Mouse (Mus musculus): ENCODE results near the gene Srp54a.
"Not testable (repeated sequence)": the region's sequence is repeated elsewhere in the genome, so short reads cannot be mapped to it uniquely, and the experiment has no call there.

Srp54a gene

GRCm38 (mm10) chr12:55079726-55080600 lies at the start of gene Srp54a, which contains the start of gene 2700097O09Rik:
Gene Srp54a (plus strand): TSS chr12:55080262.
Gene 2700097O09Rik (minus strand): TSS chr12:55080110.
- peak; percentile 98 for DNase-seq (ENCODE audit: inconsistent ontology term)

DNA sequence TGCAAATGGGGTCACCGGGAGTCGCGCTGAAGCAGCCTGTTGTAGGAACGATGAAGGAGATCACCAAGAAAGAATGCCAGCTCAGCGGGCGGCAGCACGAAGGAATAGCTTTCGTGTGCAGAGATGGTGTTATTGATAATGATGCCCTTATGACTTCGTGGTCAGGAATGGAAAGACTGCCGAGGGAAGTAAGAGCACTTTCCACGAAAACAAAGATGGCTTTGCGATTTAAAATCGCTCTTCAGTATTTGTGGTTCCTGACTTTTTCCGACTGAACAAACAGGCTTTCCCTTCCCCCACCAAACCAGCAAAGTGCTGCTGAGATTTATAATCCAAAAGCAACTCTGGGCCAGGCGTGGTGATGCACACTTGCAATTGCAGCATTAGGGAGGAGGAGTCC lies 39.1 kb upstream of the Srp54a start:
- DNase-seq (ENCODE audit: inconsistent ontology term): no peak

DNA sequence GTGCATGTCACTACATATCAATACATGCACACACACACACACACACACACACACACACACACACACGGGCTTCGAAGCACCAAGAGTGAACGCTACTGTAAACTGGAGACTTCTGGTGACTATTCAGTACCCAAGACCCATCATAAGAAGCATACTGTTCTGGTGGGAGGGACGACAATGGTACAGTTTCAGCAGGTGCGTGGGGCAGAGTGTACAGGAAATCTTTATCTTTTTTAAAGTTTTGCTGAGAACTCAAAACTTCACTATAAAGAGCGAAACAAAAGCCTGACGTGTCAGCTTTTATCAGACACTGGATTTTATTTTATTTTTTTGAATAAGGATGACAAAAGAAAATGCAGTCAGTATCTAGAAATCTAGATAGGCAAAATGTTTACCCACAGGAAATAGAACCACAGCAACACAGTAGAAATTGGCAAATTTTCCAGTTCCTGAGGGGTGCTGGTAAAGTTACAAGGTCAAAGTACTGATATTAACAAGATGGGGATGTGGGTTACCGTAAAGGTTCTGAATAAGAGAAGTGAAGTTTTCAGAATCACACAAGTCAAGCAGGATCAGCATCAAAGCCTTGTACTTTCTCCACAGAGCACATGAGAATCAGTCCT lies 30.2 kb upstream of the Srp54a start:
- DNase-seq (ENCODE audit: inconsistent ontology term): no peak

- DNase-seq (ENCODE audit: inconsistent ontology term): no peak
Observed at GRCm38 (mm10) chr12:55051210-55052173, 28.6 kb upstream of the Srp54a start.

- DNase-seq (ENCODE audit: inconsistent ontology term): no peak
Observed at GRCm38 (mm10) chr12:55053267-55053666, 26.8 kb upstream of the Srp54a start.

DNA sequence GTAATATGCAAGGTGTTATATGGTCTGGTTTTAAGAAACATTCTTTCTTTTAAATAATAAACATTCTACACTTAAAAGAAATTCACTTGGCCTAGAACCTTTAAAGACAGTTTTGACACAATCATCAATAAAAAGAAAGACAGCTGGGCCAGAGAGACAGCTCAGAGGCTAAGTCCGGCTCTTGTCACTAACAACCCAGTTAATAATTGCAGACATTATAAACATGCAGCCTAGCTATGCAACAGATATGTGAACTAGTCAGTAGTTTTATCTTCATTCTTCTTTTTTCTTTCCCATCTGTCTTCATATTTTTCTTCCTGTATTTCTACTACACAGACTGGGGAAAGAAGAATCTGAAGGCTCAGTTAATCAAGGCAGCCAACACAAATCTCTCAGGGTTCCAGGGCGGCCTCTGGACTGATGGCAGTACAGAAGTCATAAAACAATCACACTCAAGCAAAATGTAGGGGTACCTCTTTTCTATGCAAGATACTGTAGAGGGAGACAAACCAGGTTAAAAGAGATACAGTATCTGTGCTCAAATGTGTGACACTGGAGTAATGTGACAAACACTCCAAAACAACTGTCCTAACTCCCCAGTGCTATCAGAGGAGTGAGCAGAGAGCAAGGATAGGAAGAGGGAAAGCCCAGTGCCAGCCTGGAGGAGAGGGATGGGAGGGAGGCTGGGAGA lies 25.4 kb upstream of the Srp54a start:
- no peak for DNase-seq (ENCODE audit: inconsistent ontology term)

GRCm38 (mm10) chr12:55056703-55057102 lies 23.4 kb upstream of the Srp54a start:
- no peak for DNase-seq (ENCODE audit: inconsistent ontology term)

GRCm38 (mm10) chr12:55058865-55059615 lies 21.0 kb upstream of the Srp54a start:
- no peak for DNase-seq (ENCODE audit: inconsistent ontology term)

GRCm38 (mm10) chr12:55059812-55060211 lies 20.2 kb upstream of the Srp54a start:
- DNase-seq (ENCODE audit: inconsistent ontology term): no peak

DNA sequence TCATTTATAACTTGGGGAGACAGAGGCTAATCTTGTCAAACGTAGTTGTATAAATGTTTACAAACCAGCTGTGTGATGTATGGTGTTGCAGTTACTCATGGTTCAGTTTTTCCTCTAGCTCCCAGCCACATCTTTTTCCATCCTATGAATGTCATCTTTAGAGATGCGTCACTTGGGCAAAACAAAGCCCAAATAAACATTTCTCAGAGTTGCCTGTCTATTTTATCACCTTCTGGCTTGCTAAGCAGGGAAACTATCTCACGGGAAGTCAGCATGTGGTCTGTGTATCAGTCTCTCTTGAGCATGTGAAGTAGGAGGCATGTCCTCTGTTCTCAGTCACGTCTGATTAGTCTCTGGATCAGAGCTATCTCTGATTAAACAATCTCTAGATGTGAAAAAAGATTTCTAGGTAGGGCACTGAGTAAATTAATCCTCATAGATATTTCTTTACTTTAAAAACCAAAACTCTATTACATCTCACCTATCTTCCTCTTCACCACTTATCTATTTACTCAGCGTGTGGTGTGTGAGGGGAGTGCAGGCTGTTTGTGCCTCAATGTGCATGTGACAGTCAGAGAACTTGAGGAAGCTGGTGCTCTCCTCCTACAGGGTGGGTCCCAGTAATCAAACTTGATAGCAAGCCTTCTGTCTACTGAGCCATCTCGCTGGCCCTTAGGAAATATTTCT lies 19.7 kb upstream of the Srp54a start:
- DNase-seq (ENCODE audit: inconsistent ontology term): peak; percentile 4

- DNase-seq (ENCODE audit: inconsistent ontology term): peak; percentile 63
Observed at GRCm38 (mm10) chr12:55061006-55061405, 19.1 kb upstream of the Srp54a start.

- no peak for DNase-seq (ENCODE audit: inconsistent ontology term)
Observed at GRCm38 (mm10) chr12:55062141-55062540, 17.9 kb upstream of the Srp54a start.

- DNase-seq (ENCODE audit: inconsistent ontology term): no peak
Observed at GRCm38 (mm10) chr12:55072495-55072894, 7.6 kb upstream of the Srp54a start.

DNA sequence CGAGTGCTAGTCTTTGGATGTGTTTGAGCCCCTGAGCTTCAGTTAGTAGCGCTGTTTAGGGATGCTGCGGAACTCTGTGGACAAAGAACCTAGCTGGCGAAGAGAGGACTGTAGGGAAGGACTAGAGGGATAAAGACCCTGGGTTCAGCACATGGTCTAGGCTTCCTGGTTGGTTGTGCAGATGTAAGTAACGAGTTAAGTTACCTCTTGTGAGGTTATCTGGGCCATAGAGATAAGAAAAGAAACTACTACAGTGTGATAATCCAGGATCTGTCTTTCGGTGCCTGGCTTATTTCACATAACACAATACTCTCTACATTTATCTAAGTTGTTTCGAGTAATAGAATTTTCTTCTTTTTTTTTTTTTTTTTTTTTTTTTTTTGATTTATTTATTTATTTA lies 6.4 kb upstream of the Srp54a start:
- DNase-seq (ENCODE audit: inconsistent ontology term): no peak

GRCm38 (mm10) chr12:55075296-55075695 lies 4.8 kb upstream of the Srp54a start:
- no peak for DNase-seq (ENCODE audit: inconsistent ontology term)

- DNase-seq (ENCODE audit: inconsistent ontology term): not testable (repeated sequence)
Observed at GRCm38 (mm10) chr12:55078706-55079105, 1.4 kb upstream of the Srp54a start.

- not testable (repeated sequence) for DNase-seq (ENCODE audit: inconsistent ontology term)
Observed at GRCm38 (mm10) chr12:55080601-55080942, 510 bp downstream of the Srp54a start.

GRCm38 (mm10) chr12:55092127-55092526 lies 12.1 kb downstream of the Srp54a start:
- not testable (repeated sequence) for DNase-seq (ENCODE audit: inconsistent ontology term)

GRCm38 (mm10) chr12:55112616-55113015 lies 32.6 kb downstream of the Srp54a start:
- DNase-seq (ENCODE audit: inconsistent ontology term): not testable (repeated sequence)

GRCm38 (mm10) chr12:55124242-55124641 lies 44.2 kb downstream of the Srp54a start, which contains the start of gene Fam177a:
Gene Fam177a (plus strand): TSS chr12:55124469.
- not testable (repeated sequence) for DNase-seq (ENCODE audit: inconsistent ontology term)

All from Muller cell, postnatal 12 days (primary cell).